Mouse (Mus musculus): Measurements from ENCODE around the gene Lhx8. TPM values are rescaled to one million over a fixed set of nuclear protein-coding genes. Genes with fewer than 3 reads are reported as not detected.

The Lhx8 gene
- total RNA-seq, 2 experiments from 2014 or later = not detected

- intact Hi-C loops (cut with DNase I) = no loop called here
- DNase-seq = no peak
Measured at GRCm38 (mm10) chr3:154257312-154257711, 73.1 kb downstream of the Lhx8 start.

Measured in gastrocnemius, postnatal 36 days (tissue).